8 mouse cellular contexts compared by ENCODE assay signal in the genomic region with DNA sequence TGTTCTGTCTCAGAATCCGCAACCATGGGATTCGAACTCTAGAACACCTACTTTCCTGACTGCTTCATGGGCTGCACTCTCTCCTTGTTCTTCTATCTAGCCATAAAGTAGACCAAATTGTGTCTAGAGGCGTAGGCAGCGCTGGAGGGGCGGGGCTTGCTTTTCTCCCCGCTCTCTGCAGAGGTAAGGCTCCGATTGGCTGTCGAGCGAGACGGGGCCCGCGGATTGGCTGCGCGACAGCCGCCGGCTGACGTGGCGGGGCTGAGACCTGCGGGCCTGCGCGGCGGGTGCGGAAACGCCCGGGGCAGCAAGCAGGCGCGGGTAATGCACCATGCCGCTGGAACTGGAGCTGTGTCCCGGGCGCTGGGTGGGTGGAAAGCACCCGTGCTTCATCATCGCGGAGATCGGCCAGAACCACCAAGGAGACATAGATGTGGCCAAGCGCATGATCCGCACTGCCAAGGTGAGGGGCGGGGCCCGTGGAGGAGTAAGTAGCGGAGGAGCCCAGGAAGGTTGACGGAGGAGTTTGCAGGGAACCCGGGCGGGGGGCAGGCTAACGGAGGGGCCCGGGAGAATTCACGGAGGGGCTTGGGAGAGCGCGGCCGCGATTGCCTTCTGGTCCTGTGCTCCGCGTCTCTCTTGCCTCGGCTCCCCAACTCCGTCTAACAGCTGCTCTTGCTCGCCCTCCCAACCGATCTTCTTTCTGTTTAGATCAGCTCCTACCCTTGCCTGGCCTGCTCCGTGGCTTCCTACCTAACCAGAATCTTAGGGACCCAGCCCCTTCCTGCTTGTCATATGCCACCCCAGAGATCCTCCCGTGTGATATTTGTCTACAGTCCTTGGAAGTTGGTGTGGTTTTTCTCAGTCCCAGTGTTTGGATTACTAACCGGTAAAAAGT. TPM values are rescaled to one million over a fixed set of nuclear protein-coding genes. Genes with fewer than 3 reads are reported as not detected.
DNase-seq lines count a peak whose midpoint lies in the region; ATAC-seq and TF ChIP-seq lines count a peak whose summit lies in the region.

A gene (plus strand): TSS at position 221 of the 898 bp plus-strand sequence.

- TF ChIP-seq CTCF in kidney, adult 2 months (conservative IDR thresholded peaks at IDR 0.05; ENCODE audit: insufficient read depth, insufficient read length, low read depth, low read length): no peak
- TF ChIP-seq CTCF in spleen, adult 2 months (IDR thresholded peaks at IDR 0.05; ENCODE audit: extremely low read depth, insufficient read depth, insufficient read length, insufficient replicate concordance): no peak

- peak; percentile 98 for DNase-seq in 3134 (ENCODE audit: extremely low read depth, insufficient read length, low spot score)
- DNase-seq in adrenal gland, postnatal 36 days: peak; percentile 98 to 99
- DNase-seq in heart, adult 18-20 months: peak; percentile 94 to 98
- peak; percentile 97 for DNase-seq in kidney, adult 2 months
- peak; percentile 86 to 96 for DNase-seq in spleen, adult 2 months (ENCODE audit: low read depth in 1 of 2, low spot score in 2 of 2)

- under 1% methylated on average over 58 of the region's 58 CpGs for WGBS in embryonic facial prominence, embryonic 13.5 days
- WGBS in kidney, adult 2 months: under 1% methylated on average over 58 of the region's 58 CpGs
- under 1% methylated on average over 58 of the region's 58 CpGs for WGBS in limb, embryonic 12.5 days
- under 1% methylated on average over 58 of the region's 58 CpGs for WGBS in midbrain, embryonic 15.5 days
- WGBS in spleen, adult 2 months: 1% methylated on average over 58 of the region's 58 CpGs

- no peaks in the 10 kb centered on the region for H3K9me3 ChIP-seq in embryonic facial prominence, embryonic 13.5 days
- no peaks in the 10 kb centered on the region for H3K9me3 ChIP-seq in limb, embryonic 12.5 days
- H3K9me3 ChIP-seq in midbrain, embryonic 15.5 days: no peaks in the 10 kb centered on the region

- ATAC-seq in embryonic facial prominence, embryonic 13.5 days (ENCODE audit: insufficient number of reproducible peaks, insufficient read depth, low FRiP score, low TSS enrichment, low read depth): peak; percentile 93
- peak; percentile 98 for ATAC-seq in limb, embryonic 12.5 days (ENCODE audit: insufficient number of reproducible peaks, insufficient read depth, low FRiP score, low TSS enrichment, low read depth)
- peak; percentile 99 for ATAC-seq in midbrain, embryonic 15.5 days (replicated peaks)

- H3K27ac ChIP-seq in embryonic facial prominence, embryonic 13.5 days: peak within 1 kb of the TSS; percentile 75
- no peak within 1 kb of the TSS for H3K27ac ChIP-seq in kidney, adult 2 months (ENCODE audit: insufficient read depth, low read depth, low read length)
- peak within 1 kb of the TSS; percentile 78 for H3K27ac ChIP-seq in limb, embryonic 12.5 days
- H3K27ac ChIP-seq in midbrain, embryonic 15.5 days: peak within 1 kb of the TSS; percentile 82
- H3K27ac ChIP-seq in spleen, adult 2 months (ENCODE audit: insufficient read depth, low read length): peak within 1 kb of the TSS; percentile 50

- TF ChIP-seq POLR2A in kidney, adult 2 months (IDR thresholded peaks at IDR 0.05; ENCODE audit: low read depth, low read length): no peak
- TF ChIP-seq POLR2A in spleen, adult 2 months (IDR thresholded peaks at IDR 0.05; ENCODE audit: low read depth, low read length): peak; percentile 58

- H3K36me3 ChIP-seq in embryonic facial prominence, embryonic 13.5 days: peaks cover 26% of the 10 kb centered on the region
- H3K36me3 ChIP-seq in kidney, adult 2 months (ENCODE audit: control insufficient read depth, insufficient read depth, low read length): no peaks in the 10 kb centered on the region
- peaks cover 23% of the 10 kb centered on the region for H3K36me3 ChIP-seq in limb, embryonic 12.5 days
- peaks cover 14% of the 10 kb centered on the region; the same call in 1 of the 2 replicates for H3K36me3 ChIP-seq in midbrain, embryonic 15.5 days (replicated peaks)
- peaks cover 16% of the 10 kb centered on the region for H3K36me3 ChIP-seq in spleen, adult 2 months (ENCODE audit: control insufficient read depth, insufficient read depth, low read length)

- no peaks in the 10 kb centered on the region for H3K27me3 ChIP-seq in embryonic facial prominence, embryonic 13.5 days
- no peaks in the 10 kb centered on the region for H3K27me3 ChIP-seq in kidney, adult 2 months (replicated peaks; ENCODE audit: control insufficient read depth, insufficient read depth, low read length)
- H3K27me3 ChIP-seq in limb, embryonic 12.5 days: no peaks in the 10 kb centered on the region
- no peaks in the 10 kb centered on the region for H3K27me3 ChIP-seq in midbrain, embryonic 15.5 days (replicated peaks)
- H3K27me3 ChIP-seq in spleen, adult 2 months (ENCODE audit: control insufficient read depth, insufficient read depth, low read length): no peaks in the 10 kb centered on the region

- H3K4me2 ChIP-seq in embryonic facial prominence, embryonic 13.5 days: peak within 1 kb of the TSS; percentile 67
- H3K4me2 ChIP-seq in limb, embryonic 12.5 days: peak within 1 kb of the TSS; percentile 68
- H3K4me2 ChIP-seq in midbrain, embryonic 15.5 days: peak within 1 kb of the TSS; percentile 70

- H3K9ac ChIP-seq in embryonic facial prominence, embryonic 13.5 days: peak within 1 kb of the TSS; percentile 82
- H3K9ac ChIP-seq in limb, embryonic 12.5 days (replicated peaks): peak within 1 kb of the TSS; percentile 79
- peak within 1 kb of the TSS; percentile 68 for H3K9ac ChIP-seq in midbrain, embryonic 15.5 days

- H3K4me1 ChIP-seq in embryonic facial prominence, embryonic 13.5 days: peaks cover 17% of the 10 kb centered on the region
- peaks cover 3% of the 10 kb centered on the region; the same call in 1 of the 2 replicates for H3K4me1 ChIP-seq in kidney, adult 2 months (ENCODE audit: control insufficient read depth, insufficient read depth, low read length)
- peaks cover 16% of the 10 kb centered on the region; the same call in 1 of the 2 replicates for H3K4me1 ChIP-seq in limb, embryonic 12.5 days (replicated peaks)
- peaks cover 11% of the 10 kb centered on the region for H3K4me1 ChIP-seq in midbrain, embryonic 15.5 days
- peaks cover 16% of the 10 kb centered on the region; the same call in 1 of the 2 replicates for H3K4me1 ChIP-seq in spleen, adult 2 months (ENCODE audit: control insufficient read depth, insufficient read depth, insufficient read length)

- peak within 1 kb of the TSS; percentile 73 for H3K4me3 ChIP-seq in embryonic facial prominence, embryonic 13.5 days
- H3K4me3 ChIP-seq in kidney, adult 2 months (ENCODE audit: insufficient read depth, low read depth, low read length): peak within 1 kb of the TSS; percentile 81
- H3K4me3 ChIP-seq in limb, embryonic 12.5 days (replicated peaks): peak within 1 kb of the TSS; percentile 76
- H3K4me3 ChIP-seq in midbrain, embryonic 15.5 days: peak within 1 kb of the TSS; percentile 79
- peak within 1 kb of the TSS; percentile 80 for H3K4me3 ChIP-seq in spleen, adult 2 months (ENCODE audit: extremely low read depth, insufficient read depth, insufficient read length)

RNA-seq across cellular contexts. Expression of the gene that starts here (rescaled TPM):
- total RNA-seq in adrenal gland, postnatal 36 days (2021): 10 to 100 TPM; 38.3 to 43.8 TPM
- 88.1 and 105 TPM in 2 replicates for polyA plus RNA-seq in embryonic facial prominence, embryonic 13.5 days (2015; fragmentation: Nextera tagmentation; extraction: Ambion mirVana)
- total RNA-seq in heart, adult 18-20 months (2021): 10 to 100 TPM; 14.9 to 19.2 TPM
- polyA plus RNA-seq in kidney, adult 2 months (2012; rRNA removed): 10.8 and 13.8 TPM in 2 replicates
- 91.0 and 91.7 TPM in 2 replicates for polyA plus RNA-seq in limb, embryonic 12.5 days (2016; fragmentation: Nextera tagmentation; extraction: Ambion mirVana)
- 69.8 and 76.2 TPM in 2 replicates for polyA plus RNA-seq in midbrain, embryonic 15.5 days (2015; fragmentation: Nextera tagmentation; extraction: Ambion mirVana)
- 19.7 and 22.6 TPM in 2 replicates for polyA plus RNA-seq in spleen, adult 2 months (2012; rRNA removed)
